Mouse (Mus musculus): ENCODE measurements around the gene Lrig1. TPM values are rescaled to one million over a fixed set of nuclear protein-coding genes. Genes with fewer than 3 reads are reported as not detected.

Lrig1 gene
- total RNA-seq, 1 experiment = 19.1 TPM

GRCm38 (mm10) chr6:94631051-94631778 is 68.7 kb downstream of the Lrig1 start:
- Histone ChIP-seq H3K9me3 (ENCODE audit: control insufficient read depth, insufficient read depth, low read depth, low read length) (no peaks in the 10 kb centered on the region), H3K9ac (ENCODE audit: insufficient read depth, low read depth, low read length, poor library complexity, severe bottlenecking) (no peak overlapping the region), H3K4me1 (ENCODE audit: control insufficient read depth in 2 of 2, insufficient read depth in 2 of 2, low read length in 2 of 2, poor library complexity in 1 of 2) (peaks cover 2 to 19% of the 10 kb centered on the region in 2 experiments; a peak in 3 of 4 replicates), H3K27ac (ENCODE audit: insufficient read depth, low read depth, low read length, poor library complexity, severe bottlenecking) (no peak overlapping the region), H3K4me3 (ENCODE audit: insufficient read depth in 1 of 2, low read depth in 1 of 2, low read length in 2 of 2, poor library complexity in 1 of 2, severe bottlenecking in 1 of 2) (no peak overlapping the region), H3K36me3 (ENCODE audit: control insufficient read depth, insufficient read depth, low read length, poor library complexity, severe bottlenecking) (peaks cover 8% of the 10 kb centered on the region; the same call in 1 of the 2 replicates)
- no peak for DNase-seq (ENCODE audit: low read depth, low spot score)
- TF ChIP-seq HCFC1 (IDR thresholded peaks at IDR 0.05; ENCODE audit: borderline replicate concordance, insufficient read depth, low read length) = no peak
- no peak for TF ChIP-seq ZC3H11A (IDR thresholded peaks at IDR 0.05; ENCODE audit: borderline replicate concordance, low read depth, low read length)
- no peak for TF ChIP-seq CHD2 (IDR thresholded peaks at IDR 0.05; ENCODE audit: low read depth, low read length)
- no peak for TF ChIP-seq ZNF384 (IDR thresholded peaks at IDR 0.05; ENCODE audit: low read depth, low read length)
- no peak for TF ChIP-seq MAFK (IDR thresholded peaks at IDR 0.05; ENCODE audit: insufficient read depth, low read depth, low read length)
- in situ Hi-C loops (cut with MboI; ENCODE audit: low sequenced_read_pairs in 2 of 2, unreplicated experiment in 2 of 2) = no loop called here

GRCm38 (mm10) chr6:94628787-94629186 is 71.2 kb downstream of the Lrig1 start:
- in situ Hi-C loops (cut with MboI; ENCODE audit: low sequenced_read_pairs in 2 of 2, unreplicated experiment in 2 of 2) = no loop called here
- Histone ChIP-seq H3K4me1 (ENCODE audit: control insufficient read depth in 2 of 2, insufficient read depth in 2 of 2, low read length in 2 of 2, poor library complexity in 1 of 2) (peaks cover 2 to 7% of the 10 kb centered on the region in 2 experiments; a peak in 3 of 4 replicates), H3K36me3 (ENCODE audit: control insufficient read depth, insufficient read depth, low read length, poor library complexity, severe bottlenecking) (peaks cover 11% of the 10 kb centered on the region; the same call in 1 of the 2 replicates), H3K9ac (ENCODE audit: insufficient read depth, low read depth, low read length, poor library complexity, severe bottlenecking) (no peak overlapping the region), H3K27ac (ENCODE audit: insufficient read depth, low read depth, low read length, poor library complexity, severe bottlenecking) (no peak overlapping the region), H3K9me3 (ENCODE audit: control insufficient read depth, insufficient read depth, low read depth, low read length) (no peaks in the 10 kb centered on the region), H3K4me3 (ENCODE audit: insufficient read depth in 1 of 2, low read depth in 1 of 2, low read length in 2 of 2, poor library complexity in 1 of 2, severe bottlenecking in 1 of 2) (no peak overlapping the region)
- DNase-seq (ENCODE audit: low read depth, low spot score) = no peak
- no peak for TF ChIP-seq MAFK (IDR thresholded peaks at IDR 0.05; ENCODE audit: insufficient read depth, low read depth, low read length)
- no peak for TF ChIP-seq HCFC1 (IDR thresholded peaks at IDR 0.05; ENCODE audit: borderline replicate concordance, insufficient read depth, low read length)
- TF ChIP-seq CHD2 (IDR thresholded peaks at IDR 0.05; ENCODE audit: low read depth, low read length) = no peak
- no peak for TF ChIP-seq ZC3H11A (IDR thresholded peaks at IDR 0.05; ENCODE audit: borderline replicate concordance, low read depth, low read length)

DNA sequence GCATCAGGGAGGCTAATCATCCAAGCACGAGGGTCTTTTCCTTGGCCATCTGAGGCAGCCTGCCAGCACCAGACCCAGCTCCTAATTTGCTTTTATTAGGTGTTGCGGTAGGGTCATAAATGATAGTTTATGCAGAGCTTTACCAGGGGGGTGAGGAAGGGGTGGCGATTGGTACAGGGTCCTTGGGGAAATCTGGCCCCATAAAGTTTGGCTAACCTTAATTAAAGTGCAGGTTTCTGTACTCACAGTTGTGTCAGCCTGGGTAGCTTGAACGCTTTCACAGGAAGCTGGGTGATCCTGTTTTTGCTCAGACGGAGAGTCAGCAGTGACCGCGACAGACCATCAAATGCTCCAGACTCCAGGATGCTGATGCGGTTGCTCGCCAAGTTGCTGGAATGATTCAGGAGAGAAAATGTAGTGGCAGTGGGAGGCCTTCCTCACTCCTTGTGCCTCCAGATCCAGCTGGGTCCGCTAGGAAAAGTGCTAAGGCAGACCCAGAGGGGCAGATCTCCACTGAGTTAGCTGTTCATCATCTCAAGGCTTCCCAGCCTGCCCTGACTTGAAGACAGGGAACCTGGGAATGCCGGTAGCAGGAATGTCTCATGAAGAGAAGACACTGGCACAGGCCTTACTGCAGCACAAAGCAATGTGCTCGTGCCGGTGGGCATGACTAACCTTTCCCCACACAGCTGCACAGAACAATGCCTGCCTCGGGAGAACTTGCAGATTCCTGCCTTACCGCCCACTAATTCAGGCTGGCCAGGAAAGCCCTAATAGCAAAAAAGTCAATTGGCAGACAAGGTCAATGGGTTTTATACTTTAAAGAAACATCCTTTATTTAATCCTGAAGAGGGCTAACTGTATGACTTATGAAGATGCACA is 72.0 kb downstream of the Lrig1 start:
- Histone ChIP-seq H3K36me3 (ENCODE audit: control insufficient read depth, insufficient read depth, low read length, poor library complexity, severe bottlenecking) (peaks cover 11% of the 10 kb centered on the region; the same call in 1 of the 2 replicates), H3K4me3 (ENCODE audit: insufficient read depth in 1 of 2, low read depth in 1 of 2, low read length in 2 of 2, poor library complexity in 1 of 2, severe bottlenecking in 1 of 2) (no peak overlapping the region), H3K4me1 (ENCODE audit: control insufficient read depth in 2 of 2, insufficient read depth in 2 of 2, low read length in 2 of 2, poor library complexity in 1 of 2) (peaks cover 2 to 7% of the 10 kb centered on the region in 2 experiments; a peak in 3 of 4 replicates), H3K27ac (ENCODE audit: insufficient read depth, low read depth, low read length, poor library complexity, severe bottlenecking) (no peak overlapping the region), H3K9me3 (ENCODE audit: control insufficient read depth, insufficient read depth, low read depth, low read length) (no peaks in the 10 kb centered on the region), H3K9ac (ENCODE audit: insufficient read depth, low read depth, low read length, poor library complexity, severe bottlenecking) (no peak overlapping the region)
- in situ Hi-C loops (cut with MboI; ENCODE audit: low sequenced_read_pairs in 2 of 2, unreplicated experiment in 2 of 2) = no loop called here
- TF ChIP-seq CHD2 (IDR thresholded peaks at IDR 0.05; ENCODE audit: low read depth, low read length) (no peak), ZC3H11A (IDR thresholded peaks at IDR 0.05; ENCODE audit: borderline replicate concordance, low read depth, low read length) (no peak), MAFK (IDR thresholded peaks at IDR 0.05; ENCODE audit: insufficient read depth, low read depth, low read length) (no peak), HCFC1 (IDR thresholded peaks at IDR 0.05; ENCODE audit: borderline replicate concordance, insufficient read depth, low read length) (no peak), ZNF384 (IDR thresholded peaks at IDR 0.05; ENCODE audit: low read depth, low read length) (no peak)
- no peak for DNase-seq (ENCODE audit: low read depth, low spot score)

- H3K4me3 ChIP-seq (ENCODE audit: insufficient read depth in 1 of 2, low read depth in 1 of 2, low read length in 2 of 2, poor library complexity in 1 of 2, severe bottlenecking in 1 of 2) = no peak overlapping the region
- no peak for DNase-seq (ENCODE audit: low read depth, low spot score)
- H3K9me3 ChIP-seq (ENCODE audit: control insufficient read depth, insufficient read depth, low read depth, low read length) = no peaks in the 10 kb centered on the region
- H3K4me1 ChIP-seq (ENCODE audit: control insufficient read depth in 2 of 2, insufficient read depth in 2 of 2, low read length in 2 of 2, poor library complexity in 1 of 2) = peaks cover 2 to 5% of the 10 kb centered on the region in 2 experiments; a peak in 3 of 4 replicates
- in situ Hi-C loops (cut with MboI; ENCODE audit: low sequenced_read_pairs in 2 of 2, unreplicated experiment in 2 of 2) = no loop called here
- H3K27ac ChIP-seq (ENCODE audit: insufficient read depth, low read depth, low read length, poor library complexity, severe bottlenecking) = no peak overlapping the region
- no peak for TF ChIP-seq CHD2 (IDR thresholded peaks at IDR 0.05; ENCODE audit: low read depth, low read length)
- TF ChIP-seq ZC3H11A (IDR thresholded peaks at IDR 0.05; ENCODE audit: borderline replicate concordance, low read depth, low read length) = no peak
- TF ChIP-seq ZNF384 (IDR thresholded peaks at IDR 0.05; ENCODE audit: low read depth, low read length) = no peak
- TF ChIP-seq HCFC1 (IDR thresholded peaks at IDR 0.05; ENCODE audit: borderline replicate concordance, insufficient read depth, low read length) = no peak
- no peak for TF ChIP-seq MAFK (IDR thresholded peaks at IDR 0.05; ENCODE audit: insufficient read depth, low read depth, low read length)
- no peak overlapping the region for H3K9ac ChIP-seq (ENCODE audit: insufficient read depth, low read depth, low read length, poor library complexity, severe bottlenecking)
- H3K36me3 ChIP-seq (ENCODE audit: control insufficient read depth, insufficient read depth, low read length, poor library complexity, severe bottlenecking) = peaks cover 16% of the 10 kb centered on the region; the same call in 1 of the 2 replicates
Observed at GRCm38 (mm10) chr6:94626807-94627206, 73.2 kb downstream of the Lrig1 start.

All from ES-E14 (cell line).